ENCODE assay signal across 9 mouse cellular contexts in genomic region chr1:193541934-193542580, GRCm38 (mm10).
DNase-seq lines count a peak whose midpoint lies in the region; ATAC-seq and TF ChIP-seq lines count a peak whose summit lies in the region.
"Had no signal": no experiment of that assay in that cellular context is flagged by ENCODE, and none has a peak within 500 bp of the region (broad histone marks: within the 10 kb centered on the region; RNA-seq: fewer than 3 reads in every experiment).

No protein-coding gene starts in this region.

- no peak for ATAC-seq in cerebellum, adult (ENCODE audit: insufficient number of reproducible peaks, low FRiP score, low TSS enrichment)
- ATAC-seq in lung, postnatal 0 days: no peak
- peak; percentile 65 for ATAC-seq in hindbrain, postnatal 0 days
- ATAC-seq: liver, embryonic 12.5 days had no signal

- no peaks in the 10 kb centered on the region for H3K36me3 ChIP-seq in lung, postnatal 0 days (ENCODE audit: insufficient read depth, low read length)
- H3K36me3 ChIP-seq in hindbrain, postnatal 0 days (ENCODE audit: insufficient read depth, low read length): no peaks in the 10 kb centered on the region
- H3K36me3 ChIP-seq: liver, embryonic 12.5 days had no signal

- H3K9me3 ChIP-seq in lung, postnatal 0 days (ENCODE audit: low read length): no peaks in the 10 kb centered on the region
- H3K9me3 ChIP-seq in hindbrain, postnatal 0 days (ENCODE audit: low read length): no peaks in the 10 kb centered on the region
- H3K9me3 ChIP-seq: liver, embryonic 12.5 days had no signal

- no peak overlapping the region for H3K27ac ChIP-seq in lung, postnatal 0 days (ENCODE audit: low read length)
- no peak overlapping the region for H3K27ac ChIP-seq in hindbrain, postnatal 0 days
- H3K27ac ChIP-seq: liver, embryonic 12.5 days had no signal

- DNase-seq in cerebellum, postnatal 14 days: peak; percentile 38 to 42
- peak; percentile 20 for DNase-seq in lung, postnatal 10 days
- no peak for DNase-seq in lung, postnatal 0 days (ENCODE audit: low spot score)
- DNase-seq in hindbrain, postnatal 0 days (ENCODE audit: low spot score): peak; percentile 40
- DNase-seq in thymus, postnatal 14 days: peak; percentile 58
- DNase-seq in gastrocnemius, adult 18-20 months (ENCODE audit: low spot score): no peak
- no peak for DNase-seq in spleen, postnatal 4 days (ENCODE audit: low spot score in 2 of 2)

- no peak overlapping the region for H3K4me3 ChIP-seq in lung, postnatal 0 days (ENCODE audit: low read depth, low read length)
- no peak overlapping the region for H3K4me3 ChIP-seq in hindbrain, postnatal 0 days (ENCODE audit: low read length)
- H3K4me3 ChIP-seq: liver, embryonic 12.5 days had no signal

- no peak for TF ChIP-seq EP300 in lung, postnatal 0 days (IDR thresholded peaks at IDR 0.05)

- no peak for TF ChIP-seq CTCF in lung, postnatal 0 days (IDR thresholded peaks at IDR 0.05)
- TF ChIP-seq CTCF in hindbrain, postnatal 0 days (IDR thresholded peaks at IDR 0.05; ENCODE audit: low read depth): no peak

- no peak overlapping the region for H3K4me2 ChIP-seq in lung, postnatal 0 days (replicated peaks; ENCODE audit: low read depth, low read length)
- peak overlapping the region; percentile 24; the same call in 1 of the 2 replicates for H3K4me2 ChIP-seq in hindbrain, postnatal 0 days (ENCODE audit: low read depth, low read length)
- H3K4me2 ChIP-seq: liver, embryonic 12.5 days had no signal

- H3K27me3 ChIP-seq in lung, postnatal 0 days (replicated peaks; ENCODE audit: insufficient read depth, low read length): no peaks in the 10 kb centered on the region
- H3K27me3 ChIP-seq in hindbrain, postnatal 0 days (ENCODE audit: insufficient read depth, low read length): no peaks in the 10 kb centered on the region

- no peaks in the 10 kb centered on the region for H3K4me1 ChIP-seq in lung, postnatal 0 days (ENCODE audit: insufficient read depth, low read depth, low read length)
- H3K4me1 ChIP-seq in hindbrain, postnatal 0 days (ENCODE audit: insufficient read depth, low read length): peaks cover 7% of the 10 kb centered on the region; the same call in 1 of the 2 replicates
- H3K4me1 ChIP-seq: liver, embryonic 12.5 days had no signal

- H3K9ac ChIP-seq in lung, postnatal 0 days (replicated peaks; ENCODE audit: low read depth): no peak overlapping the region
- no peak overlapping the region for H3K9ac ChIP-seq in hindbrain, postnatal 0 days (replicated peaks; ENCODE audit: low read length)
- H3K9ac ChIP-seq: liver, embryonic 12.5 days had no signal

- 30% methylated on average over 13 of the region's 13 CpGs for WGBS in lung, postnatal 0 days
- WGBS in hindbrain, postnatal 0 days: 21% methylated on average over 13 of the region's 13 CpGs

Comparison
In these comparisons a context has a peak if more than half of its experiments do, and no peak if none do; other contexts are left out.
1. DNase-seq: peak in cerebellum, postnatal 14 days (2 of 2), lung, postnatal 10 days (single experiment), hindbrain, postnatal 0 days (single experiment) and thymus, postnatal 14 days (single experiment); none in lung, postnatal 0 days (single experiment), gastrocnemius, adult 18-20 months (single experiment) and spleen, postnatal 4 days (0 of 2).